Mouse (Mus musculus) midbrain, postnatal 0 days (tissue): ENCODE results near the gene Itgb2. TPM values are rescaled to one million over a fixed set of nuclear protein-coding genes. Genes with fewer than 3 reads are reported as not detected.

Experiments
- ATAC-seq: fragments of 200-750 bp; cut with Nextera tagmentation; 2 replicates; pipeline ENCODE4 v1.8.0; 2017; ENCODE audit warnings: moderate number of reproducible peaks, mild to moderate bottlenecking, moderate TSS enrichment, moderate library complexity; ENCODE audit not compliant: low FRiP score
- DNase-seq: peaks from one replicate; pipeline ENCODE4 v3.0.0-alpha.2; 2015; ENCODE audit warnings: low spot score
- H3K27ac ChIP-seq: fragments of 300-500 bp; sonication (generic); 2 replicates; pipeline ENCODE4 v1.5.1; 2014; ENCODE audit warnings: low read depth, mild to moderate bottlenecking, low read length, mixed read lengths
- H3K27me3 ChIP-seq: fragments of 300-500 bp; sonication (generic); 2 replicates; pipeline ENCODE4 v1.6.1; 2014; ENCODE audit warnings: low read length, control low read depth, mixed read lengths; ENCODE audit not compliant: insufficient read depth
- H3K36me3 ChIP-seq: fragments of 300-500 bp; sonication (generic); 2 replicates; pipeline ENCODE4 v1.6.1; 2014; ENCODE audit warnings: low read length, control low read depth, mixed read lengths; ENCODE audit not compliant: insufficient read depth
- H3K4me1 ChIP-seq: fragments of 300-500 bp; sonication (generic); 2 replicates; pipeline ENCODE4 v1.6.1; 2014; ENCODE audit warnings: mild to moderate bottlenecking, control low read depth, antibody characterized with exemption, low read length, mixed read lengths; ENCODE audit not compliant: insufficient read depth
- H3K4me2 ChIP-seq: fragments of 300-500 bp; sonication (generic); 2 replicates; pipeline ENCODE4 v1.6.1; 2014; ENCODE audit warnings: low read depth, mild to moderate bottlenecking, low read length, mixed read lengths; ENCODE audit not compliant: poor library complexity, severe bottlenecking
- H3K4me3 ChIP-seq: fragments of 300-500 bp; sonication (generic); 2 replicates; pipeline ENCODE4 v1.5.1; 2014; ENCODE audit warnings: low read depth, mild to moderate bottlenecking, low read length, moderate library complexity
- H3K9ac ChIP-seq: fragments of 300-500 bp; sonication (generic); replicated peaks from 2 replicates; pipeline ENCODE4 v1.6.1; 2014; ENCODE audit warnings: mild to moderate bottlenecking, low read length, moderate library complexity, mixed read lengths; ENCODE audit not compliant: poor library complexity, severe bottlenecking
- H3K9me3 ChIP-seq: fragments of 300-500 bp; sonication (generic); 2 replicates; pipeline ENCODE4 v1.6.1; 2016; ENCODE audit warnings: low read length, control low read depth
- CTCF ChIP-seq: IDR thresholded peaks from 2 replicates; pipeline ENCODE4 v1.5.1; 2016; ENCODE audit warnings: antibody characterized with exemption, mild to moderate bottlenecking
- WGBS: fragments of 180-500 bp; shearing (Covaris S2); extraction: QIAGEN DNeasy Blood & Tissue Kit; methylation state at CpG from one replicate; pipeline ENCODE4 v1.1.7; 2014; 5-methylcytosine and 5-hydroxymethylcytosine counted together
- polyA plus RNA-seq: library from polyadenylated mRNA; unstranded; fragments of >200 nt; fragmentation: Nextera tagmentation; extraction: Ambion mirVana; gene quantifications from 2 replicates; pipeline ENCODE4 v1.2.1, GENCODE M21; 2015
- total RNA-seq: library from RNA; depleted of rRNA; stranded (reverse); fragments of >200 nt; gene quantifications from 2 replicates; pipeline ENCODE4 v1.2.3, GENCODE M21; 2014

Itgb2 gene
- total and polyA plus RNA-seq, 2 experiments from 2014 or later, result 0.55 to 1.2 TPM

DNA sequence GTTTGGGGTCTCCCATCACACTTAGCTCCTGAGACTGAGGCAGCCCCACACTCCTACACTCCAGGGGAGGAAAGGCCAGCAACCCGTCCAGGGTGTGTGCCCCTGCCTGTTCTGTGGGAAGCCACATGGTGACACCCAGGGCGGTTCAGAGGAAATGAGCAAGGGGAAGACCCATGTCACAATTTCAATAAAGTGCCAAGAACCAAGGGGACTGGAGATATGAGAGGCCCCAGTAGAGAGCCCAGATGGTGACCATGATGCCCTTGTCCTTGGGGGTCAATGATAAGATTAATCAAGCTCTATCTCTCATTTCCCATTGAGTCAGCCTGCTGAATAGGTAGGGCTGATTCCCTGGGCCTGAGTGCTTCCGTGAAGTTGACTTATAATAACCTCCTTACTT, 10.9 kb upstream of the Itgb2 start:
- no peak for TF ChIP-seq CTCF
- ATAC-seq (no peak), DNase-seq (no peak)
- no peak overlapping the region for H3K4me2 ChIP-seq
- no peak overlapping the region for H3K4me3 ChIP-seq
- no peaks in the 10 kb centered on the region for H3K27me3 ChIP-seq
- 85% methylated on average over 3 of the region's 3 CpGs for WGBS
- H3K9me3 ChIP-seq, result no peaks in the 10 kb centered on the region
- peaks cover 9% of the 10 kb centered on the region; the same call in 1 of the 2 replicates for H3K4me1 ChIP-seq
- H3K9ac ChIP-seq, result no peak overlapping the region
- no peak overlapping the region for H3K27ac ChIP-seq
- no peaks in the 10 kb centered on the region for H3K36me3 ChIP-seq

- Histone ChIP-seq H3K9ac (no peak overlapping the region), H3K27ac (no peak overlapping the region), H3K9me3 (no peaks in the 10 kb centered on the region), H3K27me3 (no peaks in the 10 kb centered on the region), H3K4me3 (no peak overlapping the region), H3K4me2 (no peak overlapping the region), H3K36me3 (no peaks in the 10 kb centered on the region), H3K4me1 (peaks cover 4% of the 10 kb centered on the region; the same call in 1 of the 2 replicates)
- TF ChIP-seq CTCF, result no peak
- ATAC-seq (no peak), DNase-seq (no peak)
- WGBS, result 88% methylated on average over 5 of the region's 5 CpGs
These were observed 9.6 kb upstream of the Itgb2 start for GRCm38 (mm10) chr10:77520497-77520896.

DNA sequence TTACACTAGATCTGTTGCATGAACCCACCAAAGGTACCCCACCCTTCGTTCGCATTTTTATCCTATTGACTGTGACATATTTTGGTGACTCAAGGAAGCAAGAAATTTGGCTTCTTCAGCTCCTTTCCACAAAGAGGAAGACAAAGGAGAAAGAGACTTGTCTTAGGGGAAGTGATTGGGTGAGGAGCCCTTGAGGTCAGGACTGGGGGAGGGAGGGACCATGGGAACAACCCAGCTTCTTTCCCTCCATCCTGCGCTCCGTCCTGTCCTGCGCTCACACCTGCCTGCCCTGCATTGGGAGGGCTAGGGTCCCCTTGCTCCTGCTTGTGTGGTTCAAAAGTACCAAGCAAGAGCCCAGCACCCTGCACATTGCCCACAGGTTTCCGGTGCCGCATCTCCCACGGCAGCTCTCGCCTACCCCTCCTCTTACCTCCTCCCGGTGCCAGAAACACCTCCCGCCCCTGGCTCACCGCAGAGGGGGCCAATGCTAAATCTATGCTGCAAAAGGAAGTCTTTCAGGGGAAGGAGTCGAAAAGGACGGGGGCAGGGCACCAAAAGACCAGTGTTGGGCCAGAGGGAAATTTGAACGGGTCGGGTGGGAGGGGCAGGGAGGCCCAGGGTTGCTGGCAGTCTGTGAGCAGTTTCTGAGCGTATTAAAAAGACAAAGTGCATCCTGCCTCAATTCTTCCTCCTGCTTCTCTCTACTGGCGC, 7.9 kb upstream of the Itgb2 start:
- Histone ChIP-seq H3K4me3 (peak overlapping the region; percentile 28), H3K27me3 (no peaks in the 10 kb centered on the region), H3K27ac (no peak overlapping the region), H3K4me1 (no peaks in the 10 kb centered on the region; the same call in 1 of the 2 replicates), H3K36me3 (no peaks in the 10 kb centered on the region), H3K9me3 (no peaks in the 10 kb centered on the region), H3K4me2 (peak overlapping the region; percentile 50), H3K9ac (peak overlapping the region; percentile 46)
- DNase-seq (no peak), ATAC-seq (no peak)
- 11% methylated on average over 18 of the region's 18 CpGs for WGBS
- no peak for TF ChIP-seq CTCF

DNA sequence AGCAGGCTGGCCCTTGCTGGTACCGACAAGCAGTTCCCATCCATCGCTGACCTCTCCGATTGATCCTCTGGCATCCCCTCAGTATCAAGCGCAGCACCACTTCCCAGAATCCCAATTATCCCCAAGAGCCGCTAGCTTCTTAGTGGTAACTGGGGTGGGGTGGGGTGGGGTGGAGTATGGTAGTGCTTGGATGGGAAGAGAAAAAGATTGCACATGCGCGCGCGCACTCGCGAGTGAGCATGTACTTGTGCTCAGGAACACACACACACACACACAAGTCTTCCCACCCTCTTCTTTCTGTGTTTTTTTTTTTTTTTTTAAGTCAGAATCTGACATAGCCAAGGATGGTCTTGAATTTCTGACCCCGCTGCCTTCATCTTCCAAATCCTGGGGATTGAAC, 7.3 kb upstream of the Itgb2 start:
- no peak for TF ChIP-seq CTCF
- Histone ChIP-seq H3K4me3 (peak overlapping the region; percentile 28), H3K27me3 (no peaks in the 10 kb centered on the region), H3K9me3 (no peaks in the 10 kb centered on the region), H3K4me1 (no peaks in the 10 kb centered on the region; the same call in 1 of the 2 replicates), H3K36me3 (no peaks in the 10 kb centered on the region), H3K4me2 (peak overlapping the region; percentile 50), H3K9ac (peak overlapping the region; percentile 46), H3K27ac (no peak overlapping the region)
- no peak for ATAC-seq
- 51% methylated on average over 12 of the region's 12 CpGs for WGBS
- DNase-seq, result no peak

- TF ChIP-seq CTCF, result no peak
- H3K27me3 ChIP-seq, result no peaks in the 10 kb centered on the region
- no peak overlapping the region for H3K4me3 ChIP-seq
- no peak overlapping the region for H3K27ac ChIP-seq
- H3K36me3 ChIP-seq, result no peaks in the 10 kb centered on the region
- DNase-seq (no peak), ATAC-seq (no peak)
- no peak overlapping the region for H3K9ac ChIP-seq
- no peak overlapping the region for H3K4me2 ChIP-seq
- H3K4me1 ChIP-seq, result no peaks in the 10 kb centered on the region; the same call in 1 of the 2 replicates
- 77% methylated on average over 7 of the region's 7 CpGs for WGBS
- no peaks in the 10 kb centered on the region for H3K9me3 ChIP-seq
These were observed 6.7 kb upstream of the Itgb2 start for GRCm38 (mm10) chr10:77523321-77523720.

DNA sequence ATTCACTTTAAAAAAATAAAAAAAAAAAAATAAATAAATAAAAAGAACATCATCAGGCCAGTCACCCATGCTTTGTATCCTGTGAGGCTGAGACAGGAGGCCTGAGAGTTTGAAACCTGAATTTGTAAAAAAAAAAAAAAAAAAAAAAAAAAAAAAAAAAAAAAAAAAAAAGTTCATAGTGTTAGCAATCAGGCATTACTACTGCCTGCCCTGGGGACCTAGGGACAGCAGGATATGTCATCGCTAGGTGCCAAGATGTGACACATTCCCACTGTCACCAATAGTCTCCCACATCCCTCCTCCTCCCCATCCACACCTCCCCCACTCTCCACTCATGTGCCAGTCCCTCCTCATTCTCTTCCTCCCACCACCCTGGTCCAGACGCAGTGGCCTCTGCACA, 3.6 kb upstream of the Itgb2 start:
- 84% methylated on average over 2 of the region's 2 CpGs for WGBS

More for the DNA sequence above, 3.6 kb upstream of the Itgb2 start:
- Histone ChIP-seq H3K9me3 (no peaks in the 10 kb centered on the region), H3K4me1 (no peaks in the 10 kb centered on the region; the same call in 1 of the 2 replicates), H3K36me3 (no peaks in the 10 kb centered on the region), H3K27me3 (no peaks in the 10 kb centered on the region), H3K27ac (no peak overlapping the region), H3K9ac (no peak overlapping the region), H3K4me2 (no peak overlapping the region), H3K4me3 (no peak overlapping the region)
- no peak for TF ChIP-seq CTCF
- ATAC-seq (no peak), DNase-seq (no peak)
